Mouse (Mus musculus) heart, postnatal 0 days (tissue): ENCODE data around the gene Zfp961.

ENCODE experiments used
- CTCF ChIP-seq: IDR thresholded peaks from 2 replicates; pipeline ENCODE4 v1.5.1; 2016; ENCODE audit warnings: antibody characterized with exemption, control low read depth, low read depth
- EP300 ChIP-seq: IDR thresholded peaks from 2 replicates; pipeline ENCODE4 v1.6.1; 2016; ENCODE audit warnings: antibody characterized with exemption, low read depth

DNA sequence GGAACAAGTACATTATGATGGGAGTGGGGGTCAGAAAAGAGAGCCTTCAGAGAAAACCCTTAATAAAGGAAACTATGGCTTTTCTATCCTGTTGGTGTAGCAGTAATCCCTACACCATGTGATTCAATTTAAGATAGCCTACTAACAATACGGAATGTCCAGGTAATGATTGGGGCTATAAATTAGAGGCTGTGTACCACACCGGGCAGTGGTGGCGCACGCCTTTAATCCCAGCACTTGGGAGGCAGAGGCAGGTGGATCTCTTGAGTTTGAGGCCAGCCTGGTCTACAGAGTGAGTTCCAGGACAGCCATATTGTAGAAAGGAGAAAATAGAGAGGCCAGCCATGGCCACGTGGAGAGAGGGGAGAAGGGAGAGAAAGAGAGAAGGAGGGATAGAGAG is 25.0 kb upstream of the Zfp961 start:
- TF ChIP-seq CTCF (no peak), EP300 (no peak)
